Mouse (Mus musculus) megakaryocyte, embryonic 14.5 days (primary cell): ENCODE results near the gene Spn. TPM values are rescaled to one million over a fixed set of nuclear protein-coding genes. Genes with fewer than 3 reads are reported as not detected.
"Not testable (repeated sequence)": the region's sequence is repeated elsewhere in the genome, so short reads cannot be mapped to it uniquely, and the experiment has no call there.

Experiments
- H3K27me3 ChIP-seq: replicated peaks from 2 replicates; pipeline ENCODE3; 2012; ENCODE audit warnings: inconsistent platforms
- H3K36me3 ChIP-seq: replicated peaks from 2 replicates; pipeline ENCODE3; 2012; ENCODE audit warnings: low read length, inconsistent platforms, mixed read lengths
- H3K4me1 ChIP-seq: 2 replicates; pipeline ENCODE4 v1.6.1; 2012; ENCODE audit warnings: inconsistent platforms
- H3K4me3 ChIP-seq: replicated peaks from 2 replicates; pipeline ENCODE3; 2012; ENCODE audit warnings: moderate library complexity, mild to moderate bottlenecking, inconsistent platforms
- H3K9me3 ChIP-seq: 2 replicates; pipeline ENCODE4 v1.6.1; 2012; ENCODE audit warnings: inconsistent platforms
- FLI1 ChIP-seq: IDR thresholded peaks from 2 replicates; pipeline ENCODE4 v1.6.1; 2012; ENCODE audit warnings: low read length, inconsistent platforms, mixed read lengths
- GATA1 ChIP-seq: IDR thresholded peaks from 3 replicates; pipeline ENCODE4 v1.6.1; 2012; ENCODE audit warnings: mixed read lengths, low read length, inconsistent platforms, borderline replicate concordance
- polyA plus RNA-seq: library from polyadenylated mRNA; stranded (reverse); fragments of >175 nt; gene quantifications from 2 replicates; pipeline ENCODE4 v1.2.3, GENCODE M21; 2012; ENCODE audit warnings: low replicate concordance; ENCODE audit not compliant: insufficient read depth

The Spn gene
- polyA plus RNA-seq, 1 experiment = 17.4 TPM

- peaks cover 65% of the 10 kb centered on the region for H3K4me1 ChIP-seq
- peaks cover 46% of the 10 kb centered on the region for H3K36me3 ChIP-seq
- H3K27me3 ChIP-seq = peaks cover 2% of the 10 kb centered on the region
- no peak overlapping the region for H3K4me3 ChIP-seq
- TF ChIP-seq GATA1 = no peak
- TF ChIP-seq FLI1 = no peak
- peaks cover 8% of the 10 kb centered on the region; the same call in 1 of the 2 replicates for H3K9me3 ChIP-seq
These were observed 41.2 kb downstream of the Spn start for GRCm38 (mm10) chr7:127096456-127096855.

- TF ChIP-seq FLI1 (no peak), GATA1 (no peak)
- Histone ChIP-seq H3K4me1 (peaks cover 64% of the 10 kb centered on the region), H3K4me3 (no peak overlapping the region), H3K9me3 (peaks cover 7% of the 10 kb centered on the region; the same call in 1 of the 2 replicates), H3K36me3 (peaks cover 46% of the 10 kb centered on the region), H3K27me3 (no peaks in the 10 kb centered on the region)
These were observed 43.7 kb downstream of the Spn start for GRCm38 (mm10) chr7:127093914-127094313.

- Histone ChIP-seq H3K36me3 (peaks cover 43% of the 10 kb centered on the region), H3K27me3 (no peaks in the 10 kb centered on the region), H3K4me3 (peak within 1 kb of the TSS; percentile 95), H3K9me3 (0 out of 2 replicates have a peak, but pooled peaks cover 2% of the 10 kb centered on the region), H3K4me1 (peaks cover 61% of the 10 kb centered on the region)
- peak; percentile 97 for TF ChIP-seq FLI1
- no peak for TF ChIP-seq GATA1
These were observed 46.3 kb downstream of the Spn start, which contains the start of gene AI467606 for GRCm38 (mm10) chr7:127091114-127091896. Gene AI467606 (plus strand): TSS chr7:127091359.

GRCm38 (mm10) chr7:127090154-127091113, 47.2 kb downstream of the Spn start:
- no peak for TF ChIP-seq FLI1
- no peak for TF ChIP-seq GATA1
- Histone ChIP-seq H3K27me3 (no peaks in the 10 kb centered on the region), H3K36me3 (peaks cover 35% of the 10 kb centered on the region), H3K9me3 (no peaks in the 10 kb centered on the region), H3K4me1 (peaks cover 61% of the 10 kb centered on the region), H3K4me3 (peak overlapping the region; percentile 95)

- peak overlapping the region; percentile 89 for H3K4me3 ChIP-seq
- peaks cover 62% of the 10 kb centered on the region for H3K4me1 ChIP-seq
- H3K9me3 ChIP-seq = no peaks in the 10 kb centered on the region
- H3K27me3 ChIP-seq = no peaks in the 10 kb centered on the region
- TF ChIP-seq GATA1 = no peak
- TF ChIP-seq FLI1 = no peak
- H3K36me3 ChIP-seq = peaks cover 23% of the 10 kb centered on the region
These were observed 48.5 kb downstream of the Spn start for GRCm38 (mm10) chr7:127088901-127089845.

GRCm38 (mm10) chr7:127088083-127088482, 49.5 kb downstream of the Spn start:
- TF ChIP-seq FLI1 = no peak
- TF ChIP-seq GATA1 = no peak
- Histone ChIP-seq H3K9me3 (no peaks in the 10 kb centered on the region), H3K4me3 (no peak overlapping the region), H3K27me3 (no peaks in the 10 kb centered on the region), H3K36me3 (peaks cover 12% of the 10 kb centered on the region), H3K4me1 (peaks cover 57% of the 10 kb centered on the region)

GRCm38 (mm10) chr7:127087278-127088010, 50.2 kb downstream of the Spn start, which contains the start of gene Zg16:
Gene Zg16 (minus strand): TSS chr7:127087328.
- not testable (repeated sequence) for H3K4me3 ChIP-seq, H3K36me3 ChIP-seq, H3K27me3 ChIP-seq, H3K9me3 ChIP-seq
- H3K4me1 ChIP-seq = peaks cover 57% of the 10 kb centered on the region

GRCm38 (mm10) chr7:127085751-127086150, 51.9 kb downstream of the Spn start:
- not testable (repeated sequence) for H3K4me3 ChIP-seq, H3K27me3 ChIP-seq, H3K9me3 ChIP-seq, H3K36me3 ChIP-seq
- H3K4me1 ChIP-seq = peaks cover 57% of the 10 kb centered on the region

- Histone ChIP-seq H3K9me3 (no peaks in the 10 kb centered on the region), H3K4me3 (peak overlapping the region; percentile 28), H3K27me3 (no peaks in the 10 kb centered on the region), H3K36me3 (no peaks in the 10 kb centered on the region), H3K4me1 (peaks cover 55% of the 10 kb centered on the region)
- TF ChIP-seq GATA1 = no peak
- no peak for TF ChIP-seq FLI1
These were observed 52.8 kb downstream of the Spn start for GRCm38 (mm10) chr7:127084794-127085193.
